Mouse (Mus musculus) ES-E14 (cell line): ENCODE measurements around the gene Rsbn1l. TPM values are rescaled to one million over a fixed set of nuclear protein-coding genes. Genes with fewer than 3 reads are reported as not detected.
"Not testable (repeated sequence)": the region's sequence is repeated elsewhere in the genome, so short reads cannot be mapped to it uniquely, and the experiment has no call there.

Source experiments
- DNase-seq: peaks from one replicate; pipeline ENCODE4 v3.0.0-alpha.2; 2013; ENCODE audit warnings: low read depth, low spot score
- H3K27ac ChIP-seq: 2 replicates; pipeline ENCODE4 v1.5.1; 2012; ENCODE audit warnings: low read depth, mild to moderate bottlenecking, low read length, moderate library complexity, mixed read lengths; ENCODE audit not compliant: poor library complexity, insufficient read depth, severe bottlenecking
- H3K36me3 ChIP-seq: 2 replicates; pipeline ENCODE4 v1.6.1; 2012; ENCODE audit warnings: mild to moderate bottlenecking, low read length, moderate library complexity, mixed read lengths; ENCODE audit not compliant: control insufficient read depth, poor library complexity, insufficient read depth, severe bottlenecking
- H3K4me1 ChIP-seq, 2 experiments: fragments of 150-350 bp in 1 of 2; sonication (generic) in 1 of 2; 2 replicates each; pipeline ENCODE4 v1.6.1; 2012; ENCODE audit warnings: low read length in 2 of 2, mild to moderate bottlenecking in 1 of 2, mixed read lengths in 1 of 2; ENCODE audit not compliant: control insufficient read depth in 2 of 2, insufficient read depth in 2 of 2, poor library complexity in 1 of 2
- H3K4me3 ChIP-seq, 2 experiments: fragments of 150-350 bp in 1 of 2; sonication (generic) in 1 of 2; 2 replicates each; pipeline ENCODE4 v1.5.1; 2012; ENCODE audit warnings: low read length in 2 of 2, low read depth in 1 of 2, mild to moderate bottlenecking in 1 of 2, mixed read lengths in 1 of 2; ENCODE audit not compliant: insufficient read depth in 1 of 2, poor library complexity in 1 of 2, severe bottlenecking in 1 of 2
- H3K9ac ChIP-seq: 2 replicates; pipeline ENCODE4 v1.6.1; 2012; ENCODE audit warnings: low read depth, mild to moderate bottlenecking, low read length, mixed read lengths; ENCODE audit not compliant: poor library complexity, insufficient read depth, severe bottlenecking
- H3K9me3 ChIP-seq: fragments of 150-350 bp; sonication (generic); 2 replicates; pipeline ENCODE4 v1.6.1; 2012; ENCODE audit warnings: low read depth, mild to moderate bottlenecking, low read length; ENCODE audit not compliant: control insufficient read depth, insufficient read depth
- CHD2 ChIP-seq: IDR thresholded peaks from 2 replicates; pipeline ENCODE4 v1.6.1; 2014; ENCODE audit warnings: mild to moderate bottlenecking, low read depth, low read length, inconsistent platforms
- HCFC1 ChIP-seq: IDR thresholded peaks from 2 replicates; pipeline ENCODE4 v1.6.1; 2012; ENCODE audit warnings: low read length, inconsistent platforms, borderline replicate concordance; ENCODE audit not compliant: insufficient read depth
- MAFK ChIP-seq: IDR thresholded peaks from 2 replicates; pipeline ENCODE4 v1.6.1; 2014; ENCODE audit warnings: mild to moderate bottlenecking, low read depth, low read length, inconsistent platforms; ENCODE audit not compliant: insufficient read depth
- ZC3H11A ChIP-seq: IDR thresholded peaks from 2 replicates; pipeline ENCODE4 v1.6.1; 2012; ENCODE audit warnings: low read depth, mild to moderate bottlenecking, inconsistent platforms, low read length, borderline replicate concordance
- ZNF384 ChIP-seq: IDR thresholded peaks from 2 replicates; pipeline ENCODE4 v1.6.1; 2012; ENCODE audit warnings: low read depth, low read length, inconsistent platforms
- in situ Hi-C, 2 experiments: fragments of 600-800 bp; cut with MboI; formaldehyde crosslinking; loops; one replicate each; pipeline ENCODE4 v1.15.1; 2025; ENCODE audit warnings: low sequenced_read_pairs in 2 of 2, inconsistent platforms in 1 of 2; ENCODE audit not compliant: unreplicated experiment in 2 of 2
- total RNA-seq: library from RNA; depleted of rRNA; stranded (reverse); fragments of 300-350 nt; gene quantifications from 2 replicates; pipeline ENCODE4 v1.2.3, GENCODE M21; 2012

Gene Rsbn1l
- total RNA-seq, 1 experiment, result 8.6 TPM

DNA sequence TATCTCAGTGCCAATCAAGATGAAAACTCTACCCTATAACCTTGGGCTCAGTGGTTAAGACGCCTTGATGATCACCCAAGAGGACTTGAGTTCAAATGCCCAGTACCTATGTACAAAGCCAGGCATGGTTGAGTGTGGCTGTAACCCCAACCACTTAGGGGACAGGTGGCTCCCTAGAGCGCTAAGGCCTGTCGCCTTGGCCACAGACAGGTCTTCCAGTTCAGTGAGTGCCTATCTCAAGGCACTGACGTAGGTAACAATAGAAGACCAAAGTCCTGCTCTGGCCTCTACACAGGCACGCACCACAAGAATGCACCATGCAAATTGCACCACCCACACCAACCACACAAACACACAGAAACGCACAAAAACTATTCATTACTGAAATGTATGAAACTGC, 9.3 kb downstream of the Rsbn1l start:
- in situ Hi-C loops, result no loop called here

DNA sequence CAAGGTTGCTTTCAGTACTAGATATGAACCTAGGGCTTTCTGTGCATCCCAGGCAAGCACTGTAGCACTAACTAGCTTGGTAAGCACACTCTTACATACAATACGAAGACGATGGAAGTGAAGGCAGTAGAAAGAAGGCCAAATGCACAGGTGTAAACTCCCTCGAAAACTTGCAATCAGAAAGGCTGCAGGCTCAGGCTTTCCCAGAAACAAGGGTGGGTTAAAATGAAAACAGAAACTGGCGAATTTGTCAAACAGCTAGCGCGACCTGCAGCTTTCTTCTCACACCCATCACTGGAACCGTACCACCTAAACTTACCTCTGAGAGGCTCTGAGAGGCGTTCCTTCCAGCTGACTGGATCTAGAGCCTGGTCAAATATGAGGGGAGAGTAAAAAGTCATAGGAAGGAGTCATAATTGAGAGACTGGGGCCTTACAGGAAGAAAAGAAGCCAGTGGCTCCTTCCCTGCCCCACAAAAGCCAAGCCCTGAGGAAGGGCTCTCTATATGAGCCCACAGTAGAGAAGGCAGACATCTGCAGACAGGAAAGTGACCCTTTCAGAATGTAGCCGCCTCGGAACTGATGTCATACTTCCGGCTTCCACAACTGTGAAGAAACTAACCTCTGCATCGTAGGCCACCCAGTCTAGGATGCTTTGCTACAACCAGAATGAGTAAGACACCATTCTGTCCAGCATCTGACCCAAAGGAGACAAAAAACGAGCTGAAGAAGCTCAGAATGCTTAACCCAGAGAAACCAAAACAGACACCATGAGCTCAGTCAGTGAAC, 11.0 kb downstream of the Rsbn1l start:
- no peak overlapping the region for H3K4me3 ChIP-seq
- peaks cover 0 to 12% of the 10 kb centered on the region in 2 experiments; a peak in 3 of 4 replicates for H3K4me1 ChIP-seq
- TF ChIP-seq HCFC1 (no peak), ZC3H11A (no peak), ZNF384 (no peak), CHD2 (no peak), MAFK (no peak)
- no peaks in the 10 kb centered on the region for H3K9me3 ChIP-seq
- H3K9ac ChIP-seq, result peak overlapping the region; percentile 2; the same call in 1 of the 2 replicates
- H3K36me3 ChIP-seq, result peaks cover 3% of the 10 kb centered on the region; the same call in 1 of the 2 replicates
- in situ Hi-C loops, result no loop called here
- H3K27ac ChIP-seq, result no peak overlapping the region
- DNase-seq, result no peak

More for the DNA sequence above, 9.3 kb downstream of the Rsbn1l start:
- H3K27ac ChIP-seq, result no peak overlapping the region
- peaks cover 0 to 5% of the 10 kb centered on the region in 2 experiments; a peak in 3 of 4 replicates for H3K4me1 ChIP-seq
- no peak overlapping the region for H3K4me3 ChIP-seq
- TF ChIP-seq HCFC1, result no peak
- no peaks in the 10 kb centered on the region for H3K36me3 ChIP-seq
- no peak for DNase-seq
- H3K9ac ChIP-seq, result no peak overlapping the region
- no peaks in the 10 kb centered on the region for H3K9me3 ChIP-seq

DNA sequence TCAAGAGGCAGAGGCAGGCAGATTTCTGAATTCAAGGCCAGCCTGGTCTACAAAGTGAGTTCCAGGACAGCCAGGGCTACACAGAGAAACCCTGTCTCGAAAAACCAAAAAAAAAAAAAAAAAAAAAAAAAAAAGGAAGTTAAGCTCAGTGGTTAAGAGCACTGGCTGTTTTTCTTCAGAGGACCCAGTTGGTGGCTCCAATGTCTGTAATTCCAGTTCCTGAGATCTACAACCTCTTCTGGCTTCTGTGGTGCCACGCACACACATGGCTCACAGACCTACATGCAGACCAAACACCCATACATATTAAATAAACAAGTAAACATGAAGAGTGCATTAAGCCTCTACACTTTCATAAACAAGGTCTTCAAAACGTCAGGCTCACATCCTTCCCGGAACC, 12.4 kb downstream of the Rsbn1l start:
- H3K27ac ChIP-seq, H3K9me3 ChIP-seq, in situ Hi-C loops, H3K4me3 ChIP-seq, DNase-seq, H3K9ac ChIP-seq, H3K36me3 ChIP-seq: not testable (repeated sequence)
- TF ChIP-seq ZNF384, result peak; percentile 49; the same call in 1 of the 2 replicates
- peaks cover 2 to 17% of the 10 kb centered on the region in 2 experiments; a peak in 3 of 4 replicates for H3K4me1 ChIP-seq

DNA sequence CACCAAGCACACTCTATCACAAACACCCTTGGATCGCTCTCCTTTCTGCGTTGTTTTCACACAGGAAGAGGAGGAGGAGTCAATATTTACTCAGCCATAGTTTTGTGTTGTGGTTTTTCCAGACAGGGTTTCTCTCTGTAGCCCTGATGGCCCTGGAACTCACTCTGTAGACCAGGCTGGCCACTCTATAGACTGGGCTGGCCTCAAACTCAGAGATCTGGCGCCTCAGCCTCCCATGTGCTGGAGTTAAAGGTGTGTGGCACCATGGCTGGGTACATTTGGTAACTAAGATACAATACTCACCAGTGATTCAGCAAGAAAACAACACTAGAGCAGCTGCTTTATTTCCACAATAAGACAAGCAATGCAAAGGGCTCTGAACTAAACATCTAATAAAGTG, 13.7 kb downstream of the Rsbn1l start:
- no peak for DNase-seq
- no peak overlapping the region for H3K9ac ChIP-seq
- peaks cover 5% of the 10 kb centered on the region; the same call in 1 of the 2 replicates for H3K36me3 ChIP-seq
- in situ Hi-C loops, result no loop called here
- H3K4me1 ChIP-seq, result peaks cover 2 to 21% of the 10 kb centered on the region in 2 experiments; a peak in 3 of 4 replicates
- H3K27ac ChIP-seq, result no peak overlapping the region
- no peak overlapping the region for H3K4me3 ChIP-seq
- H3K9me3 ChIP-seq, result no peaks in the 10 kb centered on the region
- TF ChIP-seq HCFC1, result no peak
- no peak for TF ChIP-seq ZC3H11A
- no peak for TF ChIP-seq MAFK
- no peak for TF ChIP-seq ZNF384
- TF ChIP-seq CHD2, result no peak

DNA sequence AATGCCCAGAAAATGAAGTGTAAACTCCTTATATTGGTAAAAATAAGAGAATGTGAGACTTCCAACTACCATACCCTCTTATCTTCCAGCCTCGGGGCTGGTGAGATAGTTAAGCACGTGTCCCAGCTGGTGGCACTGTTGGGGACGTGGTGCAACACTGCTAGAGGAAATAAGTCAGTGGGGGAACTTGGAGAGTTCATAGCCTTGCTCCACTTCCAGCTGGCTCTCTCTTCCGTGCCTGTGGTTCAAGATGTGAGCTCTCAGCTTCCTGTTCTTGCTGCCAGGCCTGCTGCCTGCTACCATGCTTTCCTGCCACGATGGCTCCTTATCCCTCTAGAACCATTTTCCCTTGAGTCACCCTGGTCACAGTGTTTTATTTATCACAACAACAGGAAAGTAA, 15.0 kb downstream of the Rsbn1l start:
- Histone ChIP-seq H3K27ac (no peak overlapping the region), H3K9ac (no peak overlapping the region), H3K4me1 (peaks cover 2 to 18% of the 10 kb centered on the region in 2 experiments; a peak in 3 of 4 replicates), H3K4me3 (no peak overlapping the region), H3K36me3 (peaks cover 5% of the 10 kb centered on the region; the same call in 1 of the 2 replicates), H3K9me3 (no peaks in the 10 kb centered on the region)
- DNase-seq, result no peak
- no peak for TF ChIP-seq ZNF384
- no peak for TF ChIP-seq CHD2
- TF ChIP-seq MAFK, result no peak
- no peak for TF ChIP-seq HCFC1
- no peak for TF ChIP-seq ZC3H11A
- in situ Hi-C loops, result no loop called here
